In genomic region chr10:42917355-42917754, GRCm38 (mm10) we compare ENCODE assay signal across 30 mouse cellular contexts. TPM values are rescaled to one million over a fixed set of nuclear protein-coding genes. Genes with fewer than 3 reads are reported as not detected.
DNase-seq lines count a peak whose midpoint lies in the region; ATAC-seq and TF ChIP-seq lines count a peak whose summit lies in the region.
"Had no signal": no experiment of that assay in that cellular context is flagged by ENCODE, and none has a peak within 500 bp of the region (broad histone marks: within the 10 kb centered on the region; RNA-seq: fewer than 3 reads in every experiment).

No protein-coding gene starts in this region.

- no peaks in the 10 kb centered on the region for H3K27me3 ChIP-seq in embryonic facial prominence, embryonic 13.5 days
- H3K27me3 ChIP-seq in embryonic facial prominence, embryonic 10.5 days (replicated peaks; ENCODE audit: low read depth, poor library complexity, severe bottlenecking): no peaks in the 10 kb centered on the region
- no peaks in the 10 kb centered on the region for H3K27me3 ChIP-seq in liver, postnatal 0 days (ENCODE audit: insufficient read depth, low read length)
- no peaks in the 10 kb centered on the region for H3K27me3 ChIP-seq in intestine, embryonic 16.5 days (replicated peaks; ENCODE audit: control insufficient read depth, insufficient read depth, low read length)
- H3K27me3 ChIP-seq: CH12.LX; hindbrain, embryonic 15.5 days; midbrain, embryonic 12.5 days; neural tube, embryonic 15.5 days had no signal

- no peaks in the 10 kb centered on the region for H3K36me3 ChIP-seq in embryonic facial prominence, embryonic 13.5 days
- no peaks in the 10 kb centered on the region for H3K36me3 ChIP-seq in embryonic facial prominence, embryonic 10.5 days (replicated peaks)
- H3K36me3 ChIP-seq in liver, postnatal 0 days (replicated peaks; ENCODE audit: insufficient read depth, low read length): no peaks in the 10 kb centered on the region
- H3K36me3 ChIP-seq in intestine, embryonic 16.5 days (ENCODE audit: control insufficient read depth, insufficient read depth, low read length): no peaks in the 10 kb centered on the region
- H3K36me3 ChIP-seq: hindbrain, embryonic 15.5 days; midbrain, embryonic 12.5 days; neural tube, embryonic 15.5 days had no signal

- no peak for DNase-seq in embryonic facial prominence, embryonic 10.5 days (ENCODE audit: low spot score)
- no peak for DNase-seq in frontal cortex, postnatal 36 days (ENCODE audit: low spot score in 2 of 2)
- DNase-seq in liver, postnatal 0 days: peak; percentile 1
- DNase-seq in liver: no peak
- DNase-seq in brain, adult 2 months (ENCODE audit: low read depth, low spot score): peak; percentile 51
- DNase-seq: adrenal gland, adult 2 months; adrenal gland, postnatal 36 days; cerebellum, adult 2 months; cerebellum, postnatal 14 days; gastrocnemius, postnatal 14 days; kidney, adult 2 months; kidney, postnatal 36 days; lung, embryonic 14.5 days; lung, postnatal 14 days; retina, postnatal 1 day; right cerebral cortex, postnatal 14 days; thymus, adult 18-20 months; thymus, postnatal 25 days had no signal

- no peak for TF ChIP-seq EP300 in liver, postnatal 0 days (IDR thresholded peaks at IDR 0.05; ENCODE audit: low read depth)

- H3K4me1 ChIP-seq in embryonic facial prominence, embryonic 13.5 days: 0 out of 2 replicates have a peak, but pooled peaks cover 3% of the 10 kb centered on the region
- H3K4me1 ChIP-seq in embryonic facial prominence, embryonic 10.5 days: peaks cover 7% of the 10 kb centered on the region
- no peaks in the 10 kb centered on the region for H3K4me1 ChIP-seq in liver, postnatal 0 days (ENCODE audit: insufficient read depth)
- H3K4me1 ChIP-seq in intestine, embryonic 16.5 days (ENCODE audit: control insufficient read depth, insufficient read depth, low read length): 0 out of 2 replicates have a peak, but pooled peaks cover 4% of the 10 kb centered on the region
- H3K4me1 ChIP-seq: hindbrain, embryonic 15.5 days; neural tube, embryonic 15.5 days had no signal

- no peak for TF ChIP-seq CTCF in liver, postnatal 0 days (IDR thresholded peaks at IDR 0.05; ENCODE audit: low read depth)

- ATAC-seq in embryonic facial prominence, embryonic 13.5 days (ENCODE audit: insufficient number of reproducible peaks, insufficient read depth, low FRiP score, low TSS enrichment, low read depth): no peak
- peak; percentile 62 for ATAC-seq in frontal cortex, adult (ENCODE audit: low TSS enrichment)
- ATAC-seq in liver, postnatal 0 days: no peak
- ATAC-seq in intestine, embryonic 16.5 days: no peak
- ATAC-seq: activated CD4-positive, CD25-positive, alpha-beta regulatory T cell, adult 4 months had no signal

- H3K27ac ChIP-seq in embryonic facial prominence, embryonic 13.5 days: peak overlapping the region; percentile 65; the same call in 1 of the 2 replicates
- H3K27ac ChIP-seq in embryonic facial prominence, embryonic 10.5 days (replicated peaks): no peak overlapping the region
- no peak overlapping the region for H3K27ac ChIP-seq in liver, postnatal 0 days (ENCODE audit: low read depth)
- H3K27ac ChIP-seq in intestine, embryonic 16.5 days (ENCODE audit: low read length): no peak overlapping the region
- H3K27ac ChIP-seq: hindbrain, embryonic 15.5 days; layer of hippocampus, adult 2 months; left cerebral cortex, adult 2 months; liver, embryonic 14.5 days; midbrain, embryonic 12.5 days; neural tube, embryonic 15.5 days had no signal

- no peak overlapping the region for H3K4me2 ChIP-seq in embryonic facial prominence, embryonic 13.5 days
- H3K4me2 ChIP-seq in liver, postnatal 0 days (ENCODE audit: low read depth, low read length): no peak overlapping the region
- no peak overlapping the region for H3K4me2 ChIP-seq in intestine, embryonic 16.5 days (ENCODE audit: low read depth, low read length)
- H3K4me2 ChIP-seq: heart, embryonic 11.5 days; hindbrain, embryonic 15.5 days; lung, embryonic 14.5 days; midbrain, embryonic 12.5 days; neural tube, embryonic 15.5 days had no signal

- H3K9me3 ChIP-seq in embryonic facial prominence, embryonic 13.5 days: peaks cover 1% of the 10 kb centered on the region; the same call in 1 of the 2 replicates
- H3K9me3 ChIP-seq in embryonic facial prominence, embryonic 10.5 days: no peaks in the 10 kb centered on the region
- H3K9me3 ChIP-seq in liver, postnatal 0 days (ENCODE audit: low read length): peaks cover 2% of the 10 kb centered on the region; the same call in 1 of the 2 replicates
- no peaks in the 10 kb centered on the region for H3K9me3 ChIP-seq in intestine, embryonic 16.5 days (ENCODE audit: control insufficient read depth, low read length)
- H3K9me3 ChIP-seq: hindbrain, embryonic 15.5 days; midbrain, embryonic 12.5 days; neural tube, embryonic 15.5 days had no signal

- H3K9ac ChIP-seq in embryonic facial prominence, embryonic 13.5 days: no peak overlapping the region
- no peak overlapping the region for H3K9ac ChIP-seq in liver, postnatal 0 days (replicated peaks)
- H3K9ac ChIP-seq in intestine, embryonic 16.5 days (ENCODE audit: low read depth, low read length): no peak overlapping the region
- H3K9ac ChIP-seq: hindbrain, embryonic 15.5 days; liver, embryonic 14.5 days; lung, embryonic 14.5 days; midbrain, embryonic 12.5 days; neural tube, embryonic 15.5 days had no signal

- no peak overlapping the region for H3K4me3 ChIP-seq in embryonic facial prominence, embryonic 13.5 days
- H3K4me3 ChIP-seq in embryonic facial prominence, embryonic 10.5 days: no peak overlapping the region
- no peak overlapping the region for H3K4me3 ChIP-seq in liver, postnatal 0 days (ENCODE audit: low read depth, low read length)
- no peak overlapping the region for H3K4me3 ChIP-seq in intestine, embryonic 16.5 days (ENCODE audit: low read length)
- H3K4me3 ChIP-seq: hindbrain, embryonic 15.5 days; layer of hippocampus, adult 2 months; left cerebral cortex, adult 2 months; midbrain, embryonic 12.5 days; neural tube, embryonic 15.5 days had no signal

- WGBS in embryonic facial prominence, embryonic 13.5 days: 60% methylated on average over 5 of the region's 5 CpGs
- WGBS in embryonic facial prominence, embryonic 10.5 days: 88% methylated on average over 5 of the region's 5 CpGs
- WGBS in liver, postnatal 0 days (ENCODE audit: insufficient replicate concordance): 73% methylated on average over 5 of the region's 5 CpGs
- WGBS in intestine, embryonic 16.5 days: 66% methylated on average over 5 of the region's 5 CpGs

RNA-seq across cellular contexts. Expression of gene Scml4, which starts 57.2 kb away (rescaled TPM):
- polyA plus RNA-seq in embryonic facial prominence, embryonic 13.5 days (2015; fragmentation: Nextera tagmentation; extraction: Ambion mirVana): 1.2 and 1.4 TPM in 2 replicates
- 0.64 and 0.65 TPM in 2 replicates for polyA plus RNA-seq in embryonic facial prominence, embryonic 10.5 days (2016; fragmentation: Nextera tagmentation; extraction: Ambion mirVana)
- 0.43 and 0.49 TPM in 2 replicates for polyA plus RNA-seq in liver, postnatal 0 days (2015; fragmentation: Nextera tagmentation; extraction: Ambion mirVana)
- 34.1 and 35.9 TPM in 2 replicates for polyA plus RNA-seq in intestine, embryonic 16.5 days (2015; fragmentation: Nextera tagmentation; extraction: Ambion mirVana)

Comparison
In these comparisons a context has a peak if more than half of its experiments do, and no peak if none do; other contexts are left out.
1. DNase-seq: peak in liver, postnatal 0 days (single experiment) and brain, adult 2 months (single experiment); none in embryonic facial prominence, embryonic 10.5 days (single experiment), frontal cortex, postnatal 36 days (0 of 2) and liver (single experiment).
2. RNA of gene Scml4, which starts 57.2 kb away (polyA plus RNA-seq): 34.1 to 35.9 TPM in intestine, embryonic 16.5 days; 1.2 to 1.4 TPM in embryonic facial prominence, embryonic 13.5 days, 0.64 to 0.65 TPM in embryonic facial prominence, embryonic 10.5 days and 0.43 to 0.49 TPM in liver, postnatal 0 days; every median in the first group is over 10 times any median in the second.